Mouse (Mus musculus): ENCODE results near the gene Usp25.

Usp25 gene

GRCm38 (mm10) chr16:77140651-77141050 lies 127.1 kb downstream of the Usp25 start:
- no peak for DNase-seq (ENCODE audit: low spot score in 2 of 2)

DNA sequence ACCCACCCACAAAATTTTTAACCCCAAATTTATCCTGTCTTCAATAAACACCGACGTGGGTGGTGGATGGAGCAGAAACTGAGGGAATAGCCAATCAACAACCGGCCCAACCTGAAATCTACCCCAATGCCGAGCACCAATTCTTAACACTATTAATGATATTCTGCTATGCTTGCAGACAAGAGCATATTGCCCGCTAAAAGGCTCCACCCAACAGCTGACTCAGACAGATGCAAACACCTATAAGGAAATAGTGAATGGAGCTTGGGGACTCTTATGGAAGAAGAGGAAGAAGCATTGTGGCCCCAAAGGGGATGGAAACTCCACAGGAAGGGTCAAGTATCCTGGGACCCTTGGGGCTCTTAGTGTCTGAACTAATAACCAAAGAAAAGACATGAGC lies 133.3 kb downstream of the Usp25 start:
- DNase-seq (ENCODE audit: low spot score in 2 of 2), result no peak

DNA sequence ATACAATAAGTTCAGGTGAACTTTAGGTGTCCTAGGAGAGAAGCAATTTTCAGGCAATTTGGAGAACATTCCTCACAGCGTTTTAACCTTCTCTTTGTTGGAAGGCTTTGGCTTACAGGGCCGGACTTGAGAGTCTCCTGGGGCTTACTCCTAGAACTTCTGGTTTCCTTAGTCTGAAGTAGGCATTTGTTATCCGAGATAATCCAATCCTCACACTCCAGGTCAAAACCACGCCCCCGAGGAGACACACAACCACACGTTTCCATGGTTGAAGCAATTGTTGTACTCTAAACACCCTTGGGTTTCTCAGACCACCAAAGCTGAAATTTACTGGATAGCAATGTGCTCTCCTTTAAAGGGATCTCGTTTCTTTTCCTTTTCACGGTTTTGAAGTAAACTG lies 136.8 kb downstream of the Usp25 start:
- no peak for DNase-seq (ENCODE audit: low spot score in 2 of 2)

- DNase-seq (ENCODE audit: low spot score in 2 of 2), result no peak
Measured at GRCm38 (mm10) chr16:77150884-77151283, 137.4 kb downstream of the Usp25 start.

DNA sequence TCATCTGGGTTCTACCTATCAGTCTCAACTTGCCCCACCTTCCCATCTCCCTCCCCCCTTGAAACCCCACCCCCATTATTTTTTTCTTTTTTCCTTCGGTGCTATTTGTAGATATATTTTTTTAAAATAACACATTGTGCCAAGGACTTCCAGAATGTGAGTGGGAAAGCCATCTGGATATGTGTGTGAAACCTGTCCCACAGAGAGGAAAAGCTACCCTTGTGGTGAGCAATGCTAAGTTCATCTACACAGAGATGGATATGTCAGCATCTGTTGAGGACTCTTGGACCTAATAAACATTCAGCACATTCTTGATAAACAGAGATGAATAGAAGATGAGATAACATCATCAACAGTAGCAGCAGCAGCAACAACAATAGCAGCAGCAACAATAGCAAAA lies 138.8 kb downstream of the Usp25 start:
- DNase-seq (ENCODE audit: low spot score in 2 of 2), result no peak

GRCm38 (mm10) chr16:77153216-77153715 lies 139.8 kb downstream of the Usp25 start:
- no peak for DNase-seq (ENCODE audit: low spot score in 2 of 2)

GRCm38 (mm10) chr16:77153815-77154214 lies 140.3 kb downstream of the Usp25 start:
- DNase-seq (ENCODE audit: low spot score in 2 of 2), result no peak

- no peak for DNase-seq (ENCODE audit: low spot score in 2 of 2)
Measured at GRCm38 (mm10) chr16:77154831-77155230, 141.3 kb downstream of the Usp25 start.
